Mouse (Mus musculus) layer of hippocampus, postnatal 14 days (tissue): ENCODE measurements at regions not wholly inside any gene's neighbourhood (a gene's known extent, or its start where the extent isn't known, plus 50 kb on each side); places are given as distances from the start of the nearest gene placed in this dataset.
A peak's percentile ranks its signal among the peaks of the same experiment; 100 is the strongest.

Experiments
- DNase-seq, 2 experiments: peaks; one replicate each; pipeline ENCODE4 v3.0.0; 2021 to 2022; ENCODE audit warnings: low spot score in 2 of 2, mixed read lengths in 1 of 2

- DNase-seq, result no peak
Measured at GRCm38 (mm10) chr8:80422190-80422589, 71.4 kb upstream of the Gypa start.

GRCm38 (mm10) chr8:80416121-80416520, 77.5 kb upstream of the Gypa start:
- no peak for DNase-seq

GRCm38 (mm10) chr8:80399594-80400207, 93.9 kb upstream of the Gypa start:
- no peak for DNase-seq

GRCm38 (mm10) chr8:80395010-80395409, 98.6 kb upstream of the Gypa start:
- DNase-seq, result no peak

- no peak for DNase-seq
Measured at GRCm38 (mm10) chr8:80393111-80393510, 100.5 kb upstream of the Gypa start.

GRCm38 (mm10) chr8:80369221-80369620, 124.4 kb upstream of the Gypa start:
- DNase-seq, result no peak

GRCm38 (mm10) chr8:80364059-80364458, 129.5 kb upstream of the Gypa start:
- DNase-seq, result no peak

GRCm38 (mm10) chr8:80343299-80343698, 150.3 kb upstream of the Gypa start:
- no peak for DNase-seq

GRCm38 (mm10) chr8:80337872-80338271, 155.7 kb upstream of the Gypa start:
- DNase-seq, result no peak

GRCm38 (mm10) chr8:80328676-80329075, 164.9 kb upstream of the Gypa start:
- DNase-seq, result no peak

GRCm38 (mm10) chr8:80325859-80326258, 167.7 kb upstream of the Gypa start:
- DNase-seq, result no peak

- peak in 1 of 2 experiments; percentile 22 for DNase-seq
Measured at GRCm38 (mm10) chr8:80325132-80325531, 168.4 kb upstream of the Gypa start.

- DNase-seq, result no peak
Measured at GRCm38 (mm10) chr8:80318231-80318870, 175.2 kb upstream of the Gypa start.

- peak; percentile 34 to 41 for DNase-seq
Measured at GRCm38 (mm10) chr8:80315371-80315770, 178.2 kb upstream of the Gypa start.

- DNase-seq, result no peak
Measured at GRCm38 (mm10) chr8:80314826-80315225, 178.8 kb upstream of the Gypa start.

- DNase-seq, result no peak
Measured at GRCm38 (mm10) chr8:80313883-80314635, 179.5 kb upstream of the Gypa start.

GRCm38 (mm10) chr8:80307761-80308160, 185.8 kb upstream of the Gypa start:
- no peak for DNase-seq

- no peak for DNase-seq
Measured at GRCm38 (mm10) chr8:80298596-80298995, 195.0 kb upstream of the Gypa start.

- no peak for DNase-seq
Measured at GRCm38 (mm10) chr8:80290311-80290710, 203.3 kb upstream of the Gypa start.

- no peak for DNase-seq
Measured at GRCm38 (mm10) chr8:80289282-80289681, 204.3 kb upstream of the Gypa start.

- no peak for DNase-seq
Measured at GRCm38 (mm10) chr8:80268910-80269460, 211.2 kb upstream of the Hhip start.

GRCm38 (mm10) chr8:80264915-80265314, 207.1 kb upstream of the Hhip start:
- DNase-seq, result no peak
